Mouse (Mus musculus) CH12.LX (cell line): ENCODE results near the gene Pnpla6. TPM values are rescaled to one million over a fixed set of nuclear protein-coding genes. Genes with fewer than 3 reads are reported as not detected.

Source experiments
- DNase-seq: peaks from one replicate; pipeline ENCODE4 v3.0.0-alpha.2; 2013; ENCODE audit errors: extremely low read depth
- H3K27ac ChIP-seq: 2 replicates; pipeline ENCODE4 v1.5.1; 2012; ENCODE audit warnings: low read depth, mild to moderate bottlenecking, control low read depth, moderate library complexity; ENCODE audit not compliant: insufficient read depth
- H3K27me3 ChIP-seq: replicated peaks from 2 replicates; pipeline ENCODE3; 2012; ENCODE audit warnings: inconsistent platforms
- H3K36me3 ChIP-seq, 2 experiments: replicated peaks in 1 of 2; 2 replicates each; pipeline versions ENCODE3 to v1.6.1; 2012; ENCODE audit warnings: inconsistent platforms in 1 of 2, low read length in 1 of 2, mild to moderate bottlenecking in 1 of 2, mixed read lengths in 1 of 2, moderate library complexity in 1 of 2; ENCODE audit not compliant: control insufficient read depth in 1 of 2, insufficient read depth in 1 of 2
- H3K4me1 ChIP-seq, 2 experiments: 2 replicates each; pipeline ENCODE4 v1.6.1; 2012; ENCODE audit warnings: inconsistent platforms in 1 of 2, moderate library complexity in 1 of 2; ENCODE audit not compliant: insufficient read depth in 2 of 2, control insufficient read depth in 1 of 2
- H3K4me2 ChIP-seq: 2 replicates; pipeline ENCODE4 v1.6.1; 2012; ENCODE audit warnings: low read depth, mild to moderate bottlenecking, control low read depth; ENCODE audit not compliant: poor library complexity, insufficient read depth, severe bottlenecking
- H3K4me3 ChIP-seq, 3 experiments: fragments of 150-350 bp in 1 of 3; sonication (generic) in 1 of 3; replicated peaks in 1 of 3; 2 replicates each; pipeline versions ENCODE3 to v1.5.1; 2011 to 2012; ENCODE audit warnings: low read depth in 2 of 3, low read length in 2 of 3, mild to moderate bottlenecking in 2 of 3, moderate library complexity in 2 of 3, control low read depth in 1 of 3, improper control_type of control experiment in 1 of 3, inconsistent platforms in 1 of 3, mixed read lengths in 1 of 3; ENCODE audit not compliant: poor library complexity in 1 of 3
- H3K79me2 ChIP-seq: replicated peaks from 2 replicates; pipeline ENCODE4 v1.6.1; 2012; ENCODE audit warnings: mild to moderate bottlenecking, moderate library complexity; ENCODE audit not compliant: control insufficient read depth, poor library complexity, insufficient read depth, severe bottlenecking; ENCODE audit errors: extremely low read depth
- H3K9ac ChIP-seq: 2 replicates; pipeline ENCODE4 v1.6.1; 2012; ENCODE audit warnings: low read depth, mild to moderate bottlenecking, control low read depth, moderate library complexity; ENCODE audit not compliant: insufficient read depth
- H3K9me3 ChIP-seq: replicated peaks from 2 replicates; pipeline ENCODE3; 2012; ENCODE audit warnings: low read length, inconsistent platforms, mixed read lengths
- E2F4 ChIP-seq: IDR thresholded peaks from 2 replicates; pipeline ENCODE4 v1.6.1; 2011; ENCODE audit warnings: low read depth, low read length, improper control_type of control experiment; ENCODE audit not compliant: insufficient replicate concordance
- ELF1 ChIP-seq: IDR thresholded peaks from 2 replicates; pipeline ENCODE4 v1.6.1; 2014; ENCODE audit warnings: low read depth, mild to moderate bottlenecking, inconsistent platforms, low read length, improper control_type of control experiment
- EP300 ChIP-seq: IDR thresholded peaks from 2 replicates; pipeline ENCODE4 v1.6.1; 2011; ENCODE audit warnings: low read length, improper control_type of control experiment
- ETS1 ChIP-seq: conservative IDR thresholded peaks from 2 replicates; pipeline ENCODE4 v1.6.1; 2012; ENCODE audit warnings: low read depth, mild to moderate bottlenecking, inconsistent platforms, low read length, improper control_type of control experiment, moderate library complexity
- HCFC1 ChIP-seq: IDR thresholded peaks from 2 replicates; pipeline ENCODE4 v1.6.1; 2012; ENCODE audit warnings: low read depth, mild to moderate bottlenecking, inconsistent platforms, low read length, improper control_type of control experiment
- JUN ChIP-seq: IDR thresholded peaks from 2 replicates; pipeline ENCODE4 v1.6.1; 2011; ENCODE audit warnings: low read depth, mild to moderate bottlenecking, low read length, improper control_type of control experiment, moderate library complexity; ENCODE audit not compliant: insufficient read depth
- KAT2A ChIP-seq: IDR thresholded peaks from 2 replicates; pipeline ENCODE4 v1.6.1; 2012; ENCODE audit warnings: low read length, improper control_type of control experiment, inconsistent platforms; ENCODE audit not compliant: insufficient replicate concordance
- MAX ChIP-seq: IDR thresholded peaks from 2 replicates; pipeline ENCODE4 v1.6.1; 2011; ENCODE audit warnings: low read length, improper control_type of control experiment
- MAZ ChIP-seq: IDR thresholded peaks from 2 replicates; pipeline ENCODE4 v1.6.1; 2012; ENCODE audit warnings: low read depth, mild to moderate bottlenecking, inconsistent platforms, low read length, improper control_type of control experiment, moderate library complexity
- MEF2A ChIP-seq: IDR thresholded peaks from 2 replicates; pipeline ENCODE4 v1.6.1; 2014; ENCODE audit warnings: low read depth, mild to moderate bottlenecking, inconsistent platforms, low read length, improper control_type of control experiment, borderline replicate concordance
- MXI1 ChIP-seq: IDR thresholded peaks from 2 replicates; pipeline ENCODE4 v1.6.1; 2011; ENCODE audit warnings: mild to moderate bottlenecking, low read depth, low read length, improper control_type of control experiment
- NELFE ChIP-seq: IDR thresholded peaks from 2 replicates; pipeline ENCODE4 v1.6.1; 2011; ENCODE audit warnings: low read depth, low read length, improper control_type of control experiment
- PAX5 ChIP-seq: IDR thresholded peaks from 2 replicates; pipeline ENCODE4 v1.6.1; 2012; ENCODE audit warnings: low read length, inconsistent platforms, mixed read lengths
- POLR2A ChIP-seq: IDR thresholded peaks from 2 replicates; pipeline ENCODE4 v1.6.1; 2011; ENCODE audit warnings: low read depth, mild to moderate bottlenecking, improper control_type of control experiment, low read length
- SIN3A ChIP-seq: IDR thresholded peaks from 2 replicates; pipeline ENCODE4 v1.6.1; 2012; ENCODE audit warnings: low read length, improper control_type of control experiment, inconsistent platforms
- SMC3 ChIP-seq: IDR thresholded peaks from 2 replicates; pipeline ENCODE4 v1.6.1; 2011; ENCODE audit warnings: low read depth, low read length, improper control_type of control experiment
- TCF12 ChIP-seq: IDR thresholded peaks from 2 replicates; pipeline ENCODE4 v1.6.1; 2014; ENCODE audit warnings: low read depth, mild to moderate bottlenecking, inconsistent platforms, low read length, improper control_type of control experiment
- UBTF ChIP-seq: IDR thresholded peaks from 2 replicates; pipeline ENCODE4 v1.6.1; 2012; ENCODE audit warnings: low read depth, mild to moderate bottlenecking, inconsistent platforms, low read length, improper control_type of control experiment, moderate library complexity
- ZC3H11A ChIP-seq: IDR thresholded peaks from 2 replicates; pipeline ENCODE4 v1.6.1; 2012; ENCODE audit warnings: low read depth, mild to moderate bottlenecking, inconsistent platforms, low read length, improper control_type of control experiment
- ZKSCAN1 ChIP-seq: IDR thresholded peaks from 2 replicates; pipeline ENCODE4 v1.6.1; 2012; ENCODE audit warnings: low read depth, inconsistent platforms, low read length, improper control_type of control experiment, borderline replicate concordance
- ZMIZ1 ChIP-seq: IDR thresholded peaks from 2 replicates; pipeline ENCODE4 v1.6.1; 2012; ENCODE audit warnings: low read depth, mild to moderate bottlenecking, inconsistent platforms, low read length, improper control_type of control experiment
- dilution Hi-C: fragments of 300-500 bp; cut with MboI; formaldehyde crosslinking; loops from 2 replicates; pipeline ENCODE4 v1.14.3; 2020; ENCODE audit warnings: low sequenced_read_pairs; ENCODE audit not compliant: extremely low pct_unique_long_range_greater_than_20kb, extremely low pct_ligation_motif_present
- in situ Hi-C: fragments of 300-500 bp; cut with MboI; formaldehyde crosslinking; loops from 3 replicates; pipeline ENCODE4 v1.14.3; 2019; ENCODE audit warnings: low sequenced_read_pairs, low pct_ligation_motif_present, low pct_unique_long_range_greater_than_20kb, mixed read lengths
- polyA plus RNA-seq: library from polyadenylated mRNA; unstranded; fragments of >175 nt; gene quantifications from 2 replicates; pipeline ENCODE4 v1.2.1, GENCODE M21; 2012; ENCODE audit warnings: low read depth; ENCODE audit not compliant: insufficient read length
- total RNA-seq, 2 experiments: library from RNA; depleted of rRNA; stranded (reverse); fragments of 300-350 nt in 1 of 2; fragments of >200 nt in 1 of 2; gene quantifications; 2 replicates each; pipeline ENCODE4 v1.2.3; 2012 to 2014

Pnpla6 gene
- total and polyA plus RNA-seq, 3 experiments = 12.5 to 39.8 (median 29.6) TPM

DNA sequence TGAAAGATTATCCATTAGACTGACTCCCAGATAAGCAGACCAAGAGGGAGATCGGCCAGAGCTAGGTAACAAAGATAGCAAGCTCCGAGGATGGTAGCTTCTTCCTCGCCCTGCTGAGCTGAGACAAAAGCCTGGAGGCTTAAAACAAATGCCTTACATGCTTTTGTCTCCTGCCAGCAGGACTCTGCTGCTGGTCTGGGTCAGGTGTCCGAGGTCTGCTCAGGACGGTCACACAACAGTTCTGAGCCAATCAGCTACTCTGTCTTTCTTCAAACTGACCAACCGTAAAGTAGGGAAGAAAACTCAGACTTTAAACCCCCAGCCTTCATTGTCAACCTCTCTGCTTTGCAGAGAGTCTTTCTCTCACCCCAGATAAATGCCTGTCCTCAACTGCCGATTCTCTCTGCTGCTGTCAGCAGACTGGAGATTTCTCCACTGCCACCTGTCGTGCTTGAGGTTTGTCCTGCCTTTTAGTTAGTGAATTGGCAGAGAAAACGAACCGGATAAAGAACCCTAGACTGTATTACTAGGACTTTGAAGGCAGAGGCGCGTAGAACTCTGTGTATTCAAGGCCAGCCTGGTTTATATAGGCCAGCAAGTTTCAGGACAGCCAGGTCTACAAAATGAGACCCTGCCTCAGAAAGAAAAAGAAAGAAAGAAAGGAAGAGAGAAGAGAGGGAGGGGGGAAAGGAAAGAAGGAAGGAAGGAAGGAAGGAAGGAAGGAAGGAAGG lies 52.6 kb downstream of the Pnpla6 start, which contains the start of gene C330021F23Rik:
TSS of gene C330021F23Rik (plus strand) at position 350 of the 731 bp plus-strand sequence.
- no peak within 1 kb of the TSS for H3K9ac ChIP-seq
- dilution Hi-C loops (no loop called here), in situ Hi-C loops (no loop called here)
- H3K27ac ChIP-seq = no peak within 1 kb of the TSS
- no peak within 1 kb of the TSS for H3K4me3 ChIP-seq
- no peaks in the 10 kb centered on the region for H3K79me2 ChIP-seq
- H3K4me2 ChIP-seq = no peak within 1 kb of the TSS; the same call in 1 of the 2 replicates
- TF ChIP-seq UBTF = no peak
- TF ChIP-seq HCFC1 = no peak
- TF ChIP-seq MAX = no peak
- TF ChIP-seq TCF12 = no peak
- TF ChIP-seq MEF2A = no peak
- no peak for TF ChIP-seq MAZ
- no peak for TF ChIP-seq MXI1
- TF ChIP-seq SIN3A = no peak
- no peak for TF ChIP-seq ETS1
- no peak for TF ChIP-seq NELFE
- TF ChIP-seq POLR2A = no peak
- no peak for DNase-seq
- H3K4me1 ChIP-seq = peaks cover 0 to 5% of the 10 kb centered on the region in 2 experiments; a peak in 2 of 4 replicates
- H3K9me3 ChIP-seq = no peaks in the 10 kb centered on the region
- H3K27me3 ChIP-seq = peaks cover 9% of the 10 kb centered on the region
- H3K36me3 ChIP-seq = no peaks in the 10 kb centered on the region

DNA sequence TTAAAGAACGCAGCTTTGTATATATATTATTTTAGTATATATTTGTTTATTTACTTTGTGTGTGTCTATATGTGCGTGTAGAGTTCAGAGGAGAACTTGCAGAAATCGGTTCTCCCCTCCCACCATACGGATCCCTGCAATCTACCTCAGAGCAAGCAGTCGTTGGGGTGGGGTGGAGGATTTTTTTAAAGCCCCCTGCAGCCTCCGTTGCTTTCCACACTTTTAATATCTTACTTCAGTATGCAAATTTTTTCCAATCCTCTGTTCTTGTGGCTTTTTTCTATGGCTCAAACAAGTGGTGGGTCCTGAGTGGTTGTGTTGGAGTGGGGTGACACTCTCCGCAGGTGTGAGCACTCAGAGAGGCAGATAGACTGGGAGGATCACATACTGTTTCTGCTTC lies 53.2 kb downstream of the Pnpla6 start:
- no peaks in the 10 kb centered on the region for H3K36me3 ChIP-seq
- in situ Hi-C loops = no loop called here
- no peak for DNase-seq
- TF ChIP-seq SMC3 (no peak), JUN (no peak), PAX5 (no peak), HCFC1 (no peak), EP300 (no peak), UBTF (no peak), ZC3H11A (no peak), ETS1 (no peak), ELF1 (no peak), KAT2A (no peak), ZKSCAN1 (no peak), NELFE (no peak), TCF12 (no peak), MAZ (no peak), E2F4 (no peak), ZMIZ1 (no peak)
- H3K27ac ChIP-seq = no peak overlapping the region
- H3K27me3 ChIP-seq = peaks cover 8% of the 10 kb centered on the region
- H3K9me3 ChIP-seq = no peaks in the 10 kb centered on the region
- no peak overlapping the region for H3K9ac ChIP-seq
- H3K4me1 ChIP-seq = peaks cover 0 to 5% of the 10 kb centered on the region in 2 experiments; a peak in 2 of 4 replicates
- dilution Hi-C loops = no loop called here
- no peaks in the 10 kb centered on the region for H3K79me2 ChIP-seq
- no peak overlapping the region for H3K4me3 ChIP-seq
- no peak overlapping the region for H3K4me2 ChIP-seq
